ENCODE assay signal across 8 mouse cellular contexts in genomic region chr17:26370521-26371245, GRCm38 (mm10). TPM values are rescaled to one million over a fixed set of nuclear protein-coding genes. Genes with fewer than 3 reads are reported as not detected.
A peak's percentile ranks its signal among the peaks of the same experiment; 100 is the strongest.
DNase-seq lines count a peak whose midpoint lies in the region; ATAC-seq and TF ChIP-seq lines count a peak whose summit lies in the region.

No protein-coding gene starts in this region.

- H3K4me3 ChIP-seq in heart, adult 2 months = no peak overlapping the region
- H3K4me3 ChIP-seq in heart, embryonic 11.5 days (ENCODE audit: low read depth, low read length) = no peak overlapping the region
- no peak overlapping the region for H3K4me3 ChIP-seq in forebrain, embryonic 16.5 days (replicated peaks; ENCODE audit: low read length)

- no peaks in the 10 kb centered on the region for H3K79me2 ChIP-seq in heart, adult 2 months (replicated peaks; ENCODE audit: control insufficient read depth, insufficient read depth, low read length)

- TF ChIP-seq CTCF in heart, adult 2 months (IDR thresholded peaks at IDR 0.05) = peak; percentile 76

- ATAC-seq in heart, embryonic 11.5 days (replicated peaks; ENCODE audit: insufficient number of reproducible peaks, low FRiP score, low TSS enrichment) = no peak
- no peak for ATAC-seq in forebrain, embryonic 16.5 days

- peak; percentile 35 to 63 for DNase-seq in heart, adult 2 months
- DNase-seq in B cell, adult 2 months = peak; percentile 53 to 57
- DNase-seq in ZHBTc4 (ENCODE audit: low read depth, low spot score) = peak; percentile 63
- DNase-seq in heart, postnatal 4 days = peak; percentile 72
- DNase-seq in left cerebral cortex, postnatal 4 days = peak; percentile 79
- peak; percentile 61 for DNase-seq in right cerebral cortex, postnatal 25 days

- intact Hi-C loops in heart, adult 2 months (cut with DNase I) = loop anchor here (1.0 kb wide), 1 partner anchor 56 kb away; no protein-coding TSS in a partner anchor
- intact Hi-C loops in left cerebral cortex, postnatal 4 days (cut with DNase I) = no loop called here

- TF ChIP-seq EP300 in heart, adult 2 months (IDR thresholded peaks at IDR 0.05; ENCODE audit: insufficient read depth, low read depth, low read length) = no peak

- TF ChIP-seq POLR2A in heart, adult 2 months (IDR thresholded peaks at IDR 0.05; ENCODE audit: insufficient read depth, low read depth, low read length) = no peak

- 24% methylated on average over 9 of the region's 9 CpGs for WGBS in heart, adult 2 months
- WGBS in heart, embryonic 11.5 days (ENCODE audit: insufficient replicate concordance) = 46% methylated on average over 9 of the region's 9 CpGs
- WGBS in forebrain, embryonic 16.5 days = 26% methylated on average over 9 of the region's 9 CpGs

- no peak overlapping the region for H3K27ac ChIP-seq in heart, adult 2 months
- H3K27ac ChIP-seq in heart, embryonic 11.5 days (ENCODE audit: low read depth, low read length) = no peak overlapping the region
- H3K27ac ChIP-seq in forebrain, embryonic 16.5 days (ENCODE audit: low read length) = no peak overlapping the region

- H3K27me3 ChIP-seq in heart, adult 2 months (ENCODE audit: control insufficient read depth, insufficient read depth, low read length) = no peaks in the 10 kb centered on the region
- no peaks in the 10 kb centered on the region for H3K27me3 ChIP-seq in heart, embryonic 11.5 days (ENCODE audit: control insufficient read depth, insufficient read depth, low read length)
- no peaks in the 10 kb centered on the region for H3K27me3 ChIP-seq in forebrain, embryonic 16.5 days (replicated peaks; ENCODE audit: control insufficient read depth, insufficient read depth, low read length)

- H3K9me3 ChIP-seq in heart, embryonic 11.5 days (replicated peaks; ENCODE audit: control insufficient read depth, low read length) = no peaks in the 10 kb centered on the region
- H3K9me3 ChIP-seq in forebrain, embryonic 16.5 days (ENCODE audit: control insufficient read depth, low read length) = no peaks in the 10 kb centered on the region

- no peaks in the 10 kb centered on the region for H3K36me3 ChIP-seq in heart, adult 2 months (ENCODE audit: control insufficient read depth, insufficient read depth, low read length)
- H3K36me3 ChIP-seq in heart, embryonic 11.5 days (ENCODE audit: control insufficient read depth, insufficient read depth, low read length) = no peaks in the 10 kb centered on the region
- no peaks in the 10 kb centered on the region for H3K36me3 ChIP-seq in forebrain, embryonic 16.5 days (ENCODE audit: control insufficient read depth, insufficient read depth)

- H3K4me1 ChIP-seq in heart, adult 2 months (ENCODE audit: control insufficient read depth, insufficient read depth, low read length) = peaks cover 10% of the 10 kb centered on the region
- peaks cover 2% of the 10 kb centered on the region; the same call in 1 of the 2 replicates for H3K4me1 ChIP-seq in heart, embryonic 11.5 days (ENCODE audit: control insufficient read depth, insufficient read depth, low read length)
- peaks cover 4% of the 10 kb centered on the region for H3K4me1 ChIP-seq in forebrain, embryonic 16.5 days (replicated peaks; ENCODE audit: control insufficient read depth, insufficient read depth, low read length)

- H3K9ac ChIP-seq in heart, adult 2 months (ENCODE audit: low read depth, low read length) = no peak overlapping the region
- no peak overlapping the region for H3K9ac ChIP-seq in heart, embryonic 11.5 days (ENCODE audit: low read depth, low read length)
- H3K9ac ChIP-seq in forebrain, embryonic 16.5 days (replicated peaks; ENCODE audit: low read depth, low read length) = no peak overlapping the region

- no peak overlapping the region for H3K4me2 ChIP-seq in heart, embryonic 11.5 days
- H3K4me2 ChIP-seq in forebrain, embryonic 16.5 days (ENCODE audit: low read length) = no peak overlapping the region

RNA-seq across cellular contexts. Expression of gene Neurl1b, which starts 43.9 kb away (rescaled TPM):
- total RNA-seq in heart, adult 2 months (2021) = 1 to 10 TPM; 3.9 to 5.0 TPM
- 4.6 and 4.7 TPM in 2 replicates for polyA plus RNA-seq in heart, adult 2 months (2012; rRNA removed)
- 2.0 and 3.0 TPM in 2 replicates for polyA plus RNA-seq in heart, embryonic 11.5 days (2014; fragmentation: Nextera tagmentation; extraction: Ambion mirVana)
- 10 to 100 TPM; 81.4 to 87.9 TPM for total RNA-seq in heart, postnatal 4 days (2021)
- 10 to 100 TPM; 85.3 to 88.4 TPM for total RNA-seq in left cerebral cortex, postnatal 4 days (2021)
- 2.4 and 4.1 TPM in 2 replicates for polyA plus RNA-seq in forebrain, embryonic 16.5 days (2015; fragmentation: Nextera tagmentation; extraction: Ambion mirVana)

Comparison
In these comparisons a context has a peak if more than half of its experiments do, and no peak if none do; other contexts are left out.
1. RNA of gene Neurl1b, which starts 43.9 kb away (total RNA-seq): 85.3 to 88.4 TPM in left cerebral cortex, postnatal 4 days and 81.4 to 87.9 TPM in heart, postnatal 4 days; 3.9 to 5.0 TPM in heart, adult 2 months; every median in the first group is over 10 times any median in the second.
2. Peak in every context shown above with its lines, with median percentiles within 50 percentile points of each other: DNase-seq.